ENCODE assay signal across 10 mouse cellular contexts in the genomic region with DNA sequence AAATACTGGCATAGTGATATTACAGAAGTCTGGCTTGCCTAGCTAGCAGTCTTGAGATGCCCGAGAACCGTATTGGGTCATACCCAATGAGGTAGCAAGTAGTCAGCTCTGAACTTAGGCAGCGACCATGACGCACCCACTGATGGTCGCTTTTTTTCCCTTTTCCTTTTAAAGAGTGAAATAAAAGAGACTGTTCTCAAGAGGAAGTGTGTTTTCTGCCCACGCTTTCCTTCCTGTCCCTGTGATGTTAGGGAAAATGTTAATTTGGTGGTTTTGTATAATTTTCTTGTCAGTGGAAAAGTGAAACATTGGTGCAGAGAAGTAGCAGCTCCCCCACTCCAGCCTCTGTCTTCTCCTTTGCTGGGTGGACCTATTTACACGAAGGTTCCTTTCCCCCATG.
DNase-seq lines count a peak whose midpoint lies in the region; ATAC-seq and TF ChIP-seq lines count a peak whose summit lies in the region.
"Had no signal": no experiment of that assay in that cellular context is flagged by ENCODE, and none has a peak within 500 bp of the region (broad histone marks: within the 10 kb centered on the region; RNA-seq: fewer than 3 reads in every experiment).

No protein-coding gene starts in this region.

- no peaks in the 10 kb centered on the region for H3K9me3 ChIP-seq in heart, embryonic 11.5 days (replicated peaks; ENCODE audit: control insufficient read depth, low read length)
- H3K9me3 ChIP-seq in intestine, postnatal 0 days (ENCODE audit: control insufficient read depth), result no peaks in the 10 kb centered on the region
- H3K9me3 ChIP-seq in hindbrain, embryonic 12.5 days (replicated peaks), result no peaks in the 10 kb centered on the region
- H3K9me3 ChIP-seq: embryonic facial prominence, embryonic 13.5 days had no signal

- H3K4me1 ChIP-seq in heart, embryonic 11.5 days (ENCODE audit: control insufficient read depth, insufficient read depth, low read length), result peaks cover 11% of the 10 kb centered on the region
- H3K4me1 ChIP-seq in intestine, postnatal 0 days (replicated peaks; ENCODE audit: control insufficient read depth, insufficient read depth, low read length), result no peaks in the 10 kb centered on the region; the same call in 1 of the 2 replicates
- peaks cover 16% of the 10 kb centered on the region for H3K4me1 ChIP-seq in hindbrain, embryonic 12.5 days

- TF ChIP-seq CTCF in intestine, postnatal 0 days (IDR thresholded peaks at IDR 0.05; ENCODE audit: low read depth), result no peak

- no peak overlapping the region for H3K4me3 ChIP-seq in heart, embryonic 11.5 days (ENCODE audit: low read depth, low read length)
- H3K4me3 ChIP-seq in intestine, postnatal 0 days (ENCODE audit: low read depth, low read length), result no peak overlapping the region
- no peak overlapping the region for H3K4me3 ChIP-seq in hindbrain, embryonic 12.5 days
- H3K4me3 ChIP-seq: embryonic facial prominence, embryonic 13.5 days had no signal

- H3K27ac ChIP-seq in heart, embryonic 11.5 days (ENCODE audit: low read depth, low read length), result no peak overlapping the region
- no peak overlapping the region for H3K27ac ChIP-seq in intestine, postnatal 0 days (ENCODE audit: low read depth, low read length)
- H3K27ac ChIP-seq in hindbrain, embryonic 12.5 days, result no peak overlapping the region
- H3K27ac ChIP-seq: embryonic facial prominence, embryonic 13.5 days had no signal

- 81% methylated on average over 7 of the region's 7 CpGs for WGBS in heart, embryonic 11.5 days (ENCODE audit: insufficient replicate concordance)
- 73% methylated on average over 7 of the region's 7 CpGs for WGBS in intestine, postnatal 0 days
- WGBS in hindbrain, embryonic 12.5 days, result 85% methylated on average over 7 of the region's 7 CpGs

- no peak overlapping the region for H3K4me2 ChIP-seq in heart, embryonic 11.5 days
- no peak overlapping the region for H3K4me2 ChIP-seq in intestine, postnatal 0 days (replicated peaks; ENCODE audit: low read depth)
- no peak overlapping the region for H3K4me2 ChIP-seq in hindbrain, embryonic 12.5 days (replicated peaks)
- H3K4me2 ChIP-seq: embryonic facial prominence, embryonic 13.5 days had no signal

- H3K36me3 ChIP-seq in heart, embryonic 11.5 days (ENCODE audit: control insufficient read depth, insufficient read depth, low read length), result no peaks in the 10 kb centered on the region
- H3K36me3 ChIP-seq in intestine, postnatal 0 days (ENCODE audit: control insufficient read depth, insufficient read depth), result no peaks in the 10 kb centered on the region
- no peaks in the 10 kb centered on the region for H3K36me3 ChIP-seq in hindbrain, embryonic 12.5 days
- H3K36me3 ChIP-seq: embryonic facial prominence, embryonic 13.5 days had no signal

- H3K27me3 ChIP-seq in heart, embryonic 11.5 days (ENCODE audit: control insufficient read depth, insufficient read depth, low read length), result no peaks in the 10 kb centered on the region
- no peaks in the 10 kb centered on the region for H3K27me3 ChIP-seq in intestine, postnatal 0 days (replicated peaks; ENCODE audit: control insufficient read depth, insufficient read depth, low read length)
- no peaks in the 10 kb centered on the region for H3K27me3 ChIP-seq in hindbrain, embryonic 12.5 days
- H3K27me3 ChIP-seq: embryonic facial prominence, embryonic 13.5 days had no signal

- H3K9ac ChIP-seq in heart, embryonic 11.5 days (ENCODE audit: low read depth, low read length), result no peak overlapping the region
- no peak overlapping the region for H3K9ac ChIP-seq in intestine, postnatal 0 days (ENCODE audit: low read depth, low read length)
- H3K9ac ChIP-seq in hindbrain, embryonic 12.5 days, result no peak overlapping the region
- H3K9ac ChIP-seq: embryonic facial prominence, embryonic 13.5 days had no signal

- no peak for ATAC-seq in heart, embryonic 11.5 days (replicated peaks; ENCODE audit: insufficient number of reproducible peaks, low FRiP score, low TSS enrichment)
- peak; percentile 91 for ATAC-seq in granulocyte monocyte progenitor cell, adult 5-6 weeks (replicated peaks; ENCODE audit: poor library complexity, severe bottlenecking)
- ATAC-seq in neutrophil, adult 5-6 weeks (ENCODE audit: extremely low read depth, insufficient number of reproducible peaks, low FRiP score, poor library complexity, severe bottlenecking), result peak; percentile 50
- no peak for ATAC-seq in intestine, postnatal 0 days
- ATAC-seq in hindbrain, embryonic 12.5 days (ENCODE audit: low FRiP score), result no peak

- peak; percentile 25 to 37 for DNase-seq in heart, adult 9 months (ENCODE audit: low spot score in 2 of 2)
- peak; percentile 57 to 59 for DNase-seq in B cell, adult 2 months
- DNase-seq in lung, postnatal 4 days, result no peak
- DNase-seq: adrenal gland, postnatal 14 days had no signal

Comparison
In these comparisons a context has a peak if more than half of its experiments do, and no peak if none do; other contexts are left out.
1. DNase-seq: peak in heart, adult 9 months (2 of 2) and B cell, adult 2 months (2 of 2); none in lung, postnatal 4 days (0 of 2).
2. ATAC-seq: peak in granulocyte monocyte progenitor cell, adult 5-6 weeks (single experiment) and neutrophil, adult 5-6 weeks (single experiment); none in heart, embryonic 11.5 days (single experiment), intestine, postnatal 0 days (single experiment) and hindbrain, embryonic 12.5 days (single experiment).